Mouse (Mus musculus) midbrain, embryonic 16.5 days (tissue): Measurements from ENCODE around the gene Vps4b. TPM values are rescaled to one million over a fixed set of nuclear protein-coding genes. Genes with fewer than 3 reads are reported as not detected.
"Not testable (repeated sequence)": the region's sequence is repeated elsewhere in the genome, so short reads cannot be mapped to it uniquely, and the experiment has no call there.

Experiments used
- ATAC-seq: fragments of 200-750 bp; cut with Nextera tagmentation; 2 replicates; pipeline ENCODE4 v1.8.0; 2017; ENCODE audit warnings: moderate TSS enrichment
- H3K27ac ChIP-seq: fragments of 300-500 bp; sonication (generic); 2 replicates; pipeline ENCODE4 v1.5.1; 2014; ENCODE audit warnings: mild to moderate bottlenecking, low read length, mixed read lengths
- H3K27me3 ChIP-seq: fragments of 300-500 bp; sonication (generic); 2 replicates; pipeline ENCODE4 v1.6.1; 2014; ENCODE audit warnings: low read depth, low read length, mixed read lengths; ENCODE audit not compliant: control insufficient read depth, insufficient read depth
- H3K36me3 ChIP-seq: fragments of 300-500 bp; sonication (generic); 2 replicates; pipeline ENCODE4 v1.6.1; 2014; ENCODE audit warnings: mild to moderate bottlenecking, low read length, moderate library complexity, mixed read lengths; ENCODE audit not compliant: control insufficient read depth, insufficient read depth
- H3K4me1 ChIP-seq: fragments of 300-500 bp; sonication (generic); 2 replicates; pipeline ENCODE4 v1.6.1; 2014; ENCODE audit warnings: mild to moderate bottlenecking, low read length, mixed read lengths; ENCODE audit not compliant: control insufficient read depth, insufficient read depth
- H3K4me2 ChIP-seq: fragments of 300-500 bp; sonication (generic); 2 replicates; pipeline ENCODE4 v1.6.1; 2014; ENCODE audit warnings: mild to moderate bottlenecking, low read length, mixed read lengths
- H3K4me3 ChIP-seq: fragments of 300-500 bp; sonication (generic); 2 replicates; pipeline ENCODE4 v1.5.1; 2014; ENCODE audit warnings: low read depth, mild to moderate bottlenecking, low read length, moderate library complexity, mixed read lengths
- H3K9ac ChIP-seq: fragments of 300-500 bp; sonication (generic); 2 replicates; pipeline ENCODE4 v1.6.1; 2014; ENCODE audit warnings: low read depth, low read length, mixed read lengths
- H3K9me3 ChIP-seq: fragments of 300-500 bp; sonication (generic); replicated peaks from 2 replicates; pipeline ENCODE4 v1.6.1; 2014; ENCODE audit warnings: mild to moderate bottlenecking, low read length, mixed read lengths; ENCODE audit not compliant: control insufficient read depth, poor library complexity, severe bottlenecking
- WGBS: fragments of 180-500 bp; shearing (Covaris S2); extraction: QIAGEN DNeasy Blood & Tissue Kit; methylation state at CpG from one replicate; pipeline ENCODE4 v1.1.7; 2014; 5-methylcytosine and 5-hydroxymethylcytosine counted together
- polyA plus RNA-seq: library from polyadenylated mRNA; unstranded; fragments of >200 nt; fragmentation: Nextera tagmentation; extraction: Ambion mirVana; gene quantifications from 2 replicates; pipeline ENCODE4 v1.2.1, GENCODE M21; 2015

Vps4b gene
- polyA plus RNA-seq, 1 experiment from 2014 or later: 32.9 TPM

GRCm38 (mm10) chr1:106739810-106740209 is 56.7 kb downstream of the Vps4b start:
- H3K4me3 ChIP-seq: no peak overlapping the region
- no peak for ATAC-seq
- no peaks in the 10 kb centered on the region for H3K9me3 ChIP-seq
- H3K4me2 ChIP-seq: no peak overlapping the region
- no peak overlapping the region for H3K27ac ChIP-seq
- H3K36me3 ChIP-seq: peaks cover 7% of the 10 kb centered on the region; the same call in 1 of the 2 replicates
- H3K27me3 ChIP-seq: no peaks in the 10 kb centered on the region
- no peak overlapping the region for H3K9ac ChIP-seq
- no peaks in the 10 kb centered on the region for H3K4me1 ChIP-seq
- WGBS: 91% methylated on average over 5 of the region's 5 CpGs

DNA sequence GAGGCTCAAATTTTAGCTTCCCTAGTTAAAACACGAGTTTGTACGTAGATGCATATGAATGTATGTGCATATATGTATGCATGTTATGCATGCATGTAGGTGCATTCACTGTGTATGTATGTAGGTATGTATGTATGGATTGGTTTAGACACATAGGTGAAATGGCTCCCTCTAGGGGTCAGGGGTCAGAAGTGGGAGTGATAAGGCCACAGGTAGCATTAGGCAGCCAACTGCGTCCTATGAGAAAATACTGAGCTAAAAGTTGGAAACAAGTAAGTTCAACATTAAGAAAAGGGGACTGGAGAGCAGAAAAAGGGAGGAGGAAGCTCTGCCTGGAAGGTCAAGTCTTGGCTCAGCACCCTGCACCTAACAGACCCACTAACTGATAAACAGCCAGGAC is 58.4 kb downstream of the Vps4b start:
- peaks cover 13% of the 10 kb centered on the region for H3K36me3 ChIP-seq

GRCm38 (mm10) chr1:106736211-106736610 is 60.3 kb downstream of the Vps4b start:
- Histone ChIP-seq H3K4me3 (no peak overlapping the region), H3K4me2 (no peak overlapping the region), H3K9me3 (no peaks in the 10 kb centered on the region), H3K27me3 (no peaks in the 10 kb centered on the region), H3K4me1 (no peaks in the 10 kb centered on the region), H3K27ac (no peak overlapping the region), H3K9ac (no peak overlapping the region), H3K36me3 (peaks cover 7% of the 10 kb centered on the region)
- no peak for ATAC-seq
- WGBS: 92% methylated on average over 8 of the region's 8 CpGs

More for the DNA sequence above, 58.4 kb downstream of the Vps4b start:
- Histone ChIP-seq H3K9me3 (no peaks in the 10 kb centered on the region), H3K9ac (no peak overlapping the region), H3K4me3 (no peak overlapping the region), H3K4me2 (no peak overlapping the region), H3K4me1 (no peaks in the 10 kb centered on the region), H3K27ac (no peak overlapping the region), H3K27me3 (no peaks in the 10 kb centered on the region)
- WGBS: 87% methylated on average over 3 of the region's 3 CpGs
- ATAC-seq: no peak

- Histone ChIP-seq H3K27ac (no peak overlapping the region), H3K4me1 (no peaks in the 10 kb centered on the region), H3K36me3 (peaks cover 7% of the 10 kb centered on the region), H3K9ac (no peak overlapping the region), H3K9me3 (no peaks in the 10 kb centered on the region), H3K27me3 (no peaks in the 10 kb centered on the region), H3K4me3 (no peak overlapping the region), H3K4me2 (no peak overlapping the region)
- 56% methylated on average over 2 of the region's 2 CpGs for WGBS
- ATAC-seq: no peak
Observed at GRCm38 (mm10) chr1:106735586-106735985, 60.9 kb downstream of the Vps4b start.

DNA sequence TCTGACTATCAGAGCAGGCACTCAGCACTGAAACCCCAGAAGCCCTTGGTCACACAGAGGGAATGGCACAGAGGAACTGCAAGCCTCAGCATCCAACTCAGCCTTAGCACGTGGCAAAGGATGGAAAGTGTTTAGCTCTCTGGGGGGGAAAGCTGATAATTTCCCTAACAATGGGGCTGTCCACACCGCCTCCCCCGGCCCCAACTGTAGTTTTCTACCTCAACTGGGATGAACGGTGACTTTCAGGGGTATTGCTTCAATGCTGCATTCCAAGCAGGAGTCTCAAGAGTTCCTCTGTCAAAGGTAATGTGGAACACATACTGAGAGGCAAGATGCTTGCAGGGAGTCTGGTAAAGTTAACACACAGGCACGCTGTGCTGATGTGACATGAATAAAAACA is 74.5 kb downstream of the Vps4b start:
- H3K9me3 ChIP-seq: no peaks in the 10 kb centered on the region
- 19% methylated on average over 5 of the region's 5 CpGs for WGBS

GRCm38 (mm10) chr1:106717736-106718135 is 78.8 kb downstream of the Vps4b start:
- not testable (repeated sequence) for H3K9me3 ChIP-seq, H3K9ac ChIP-seq, H3K27me3 ChIP-seq, H3K36me3 ChIP-seq, H3K4me1 ChIP-seq, H3K27ac ChIP-seq, H3K4me2 ChIP-seq, H3K4me3 ChIP-seq, ATAC-seq
- WGBS: 80% methylated on average over 7 of the region's 7 CpGs

More for the DNA sequence above, 74.5 kb downstream of the Vps4b start:
- Histone ChIP-seq H3K27me3 (no peaks in the 10 kb centered on the region), H3K4me1 (no peaks in the 10 kb centered on the region), H3K36me3 (peaks cover 3% of the 10 kb centered on the region; the same call in 1 of the 2 replicates), H3K4me2 (no peak overlapping the region), H3K4me3 (no peak overlapping the region), H3K9ac (no peak overlapping the region), H3K27ac (no peak overlapping the region)
- no peak for ATAC-seq

DNA sequence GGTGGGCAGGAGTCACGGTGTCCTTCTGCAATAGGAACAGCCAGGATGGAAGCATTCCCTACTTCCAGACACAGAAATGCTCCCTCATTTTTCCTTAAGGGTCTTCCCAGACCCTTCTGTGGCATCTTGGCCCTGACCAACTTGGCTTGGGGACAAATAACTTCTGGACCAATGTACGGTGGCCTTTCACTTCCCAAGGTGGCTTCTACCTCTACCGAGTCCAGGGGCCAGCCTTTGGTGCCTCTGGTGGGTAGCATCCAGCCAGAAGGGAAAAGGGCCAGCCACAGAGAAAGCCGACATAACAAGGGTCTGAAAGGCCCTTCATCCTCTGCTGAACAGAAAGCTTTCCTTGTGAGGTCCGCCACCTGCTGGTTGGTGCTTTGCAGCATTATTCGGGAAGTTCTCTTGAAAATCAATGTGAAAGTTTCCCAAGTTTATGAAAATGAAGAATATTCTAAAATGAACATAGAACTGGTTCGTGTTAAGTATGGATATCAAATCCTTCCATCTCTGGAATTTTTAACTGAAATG is 79.4 kb downstream of the Vps4b start:
- H3K4me1 ChIP-seq: peaks cover 8% of the 10 kb centered on the region
- 0 out of 2 replicates have a peak overlapping the region, but pooled peaks have one; percentile 1 for H3K9ac ChIP-seq
- H3K4me3 ChIP-seq: no peak overlapping the region
- no peaks in the 10 kb centered on the region for H3K36me3 ChIP-seq
- no peaks in the 10 kb centered on the region for H3K27me3 ChIP-seq
- H3K9me3 ChIP-seq: no peaks in the 10 kb centered on the region
- WGBS: 27% methylated on average over 7 of the region's 7 CpGs
- H3K4me2 ChIP-seq: no peak overlapping the region
- H3K27ac ChIP-seq: no peak overlapping the region
- no peak for ATAC-seq

DNA sequence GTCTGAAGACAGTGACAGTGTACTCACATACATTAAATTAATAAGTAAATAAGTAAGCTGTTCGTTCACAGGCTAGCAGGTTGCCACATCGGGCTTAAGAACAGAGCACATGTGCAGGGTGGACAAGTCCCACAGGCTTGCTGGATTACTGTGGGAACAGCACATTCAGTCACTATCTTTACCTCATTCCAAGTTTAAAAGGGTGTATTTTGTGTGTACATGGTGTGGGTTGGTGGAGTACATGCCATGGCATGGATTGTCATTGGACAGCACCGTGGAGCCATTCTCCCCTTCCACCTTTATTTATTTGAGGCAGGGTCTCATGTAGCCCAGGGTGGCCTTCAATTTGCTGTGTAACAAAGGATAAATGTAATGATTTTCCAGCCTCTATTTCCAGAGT is 80.4 kb downstream of the Vps4b start:
- WGBS: 85% methylated on average over 3 of the region's 3 CpGs
- Histone ChIP-seq H3K36me3 (no peaks in the 10 kb centered on the region), H3K4me1 (peaks cover 14% of the 10 kb centered on the region)

DNA sequence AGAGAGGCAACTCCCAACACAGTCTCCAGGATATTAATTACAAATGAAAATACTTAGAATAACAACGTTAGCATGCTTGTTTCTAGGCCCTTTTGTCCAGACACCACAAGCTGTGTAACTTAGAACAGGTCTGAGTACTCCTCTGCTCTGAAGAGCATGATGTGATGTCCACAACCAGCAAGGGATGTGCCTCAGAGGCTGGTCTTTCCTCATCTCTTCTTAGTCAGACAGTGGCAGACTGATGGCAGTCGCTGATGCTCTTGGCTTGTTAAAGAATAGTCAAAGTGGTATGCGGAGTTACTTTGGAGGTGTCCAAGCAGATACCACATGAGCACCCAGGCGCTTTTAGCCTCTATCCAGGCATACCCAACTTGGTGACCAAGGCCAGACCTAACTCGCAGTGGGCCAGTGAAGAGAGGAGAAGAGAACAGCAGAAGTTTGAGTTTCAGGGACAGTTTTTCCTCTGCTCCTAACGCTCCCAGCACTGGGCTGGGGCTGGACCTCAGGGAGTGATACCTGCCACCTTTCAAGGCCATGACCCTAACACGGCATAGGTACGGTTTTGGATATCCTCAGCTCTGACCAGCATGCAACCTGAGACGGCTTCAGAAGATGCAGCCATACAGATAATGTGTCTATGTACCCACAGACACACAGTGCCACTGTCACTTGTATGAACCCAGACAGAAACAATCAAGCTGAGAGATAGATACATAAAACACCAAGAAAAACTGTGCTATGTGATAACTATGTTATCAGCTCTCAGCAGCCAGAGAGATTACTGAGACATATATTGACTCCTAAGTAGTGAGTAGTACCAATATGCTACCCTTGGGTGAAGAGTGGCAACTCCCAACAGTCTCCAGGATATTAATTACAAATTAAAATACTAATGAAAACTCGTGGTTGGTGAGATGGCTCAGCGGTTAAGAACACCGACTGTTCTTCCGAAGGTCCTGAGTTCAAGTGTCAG is 81.1 kb downstream of the Vps4b start:
- WGBS: 90% methylated on average over 13 of the region's 13 CpGs
- H3K9ac ChIP-seq: peak overlapping the region; percentile 97; the same call in 1 of the 2 replicates
- H3K36me3 ChIP-seq: no peaks in the 10 kb centered on the region
- H3K4me3 ChIP-seq: no peak overlapping the region
- peak overlapping the region; percentile 92 for H3K4me2 ChIP-seq
- ATAC-seq: no peak
- H3K9me3 ChIP-seq: no peaks in the 10 kb centered on the region
- H3K4me1 ChIP-seq: peaks cover 17% of the 10 kb centered on the region
- peak overlapping the region; percentile 94 for H3K27ac ChIP-seq
- H3K27me3 ChIP-seq: no peaks in the 10 kb centered on the region

More for the DNA sequence above, 80.4 kb downstream of the Vps4b start:
- ATAC-seq: no peak
- Histone ChIP-seq H3K27me3 (no peaks in the 10 kb centered on the region), H3K9me3 (no peaks in the 10 kb centered on the region), H3K4me2 (no peak overlapping the region), H3K27ac (no peak overlapping the region), H3K4me3 (no peak overlapping the region), H3K9ac (no peak overlapping the region)
